Mouse (Mus musculus) myocyte (in vitro differentiated cells): ENCODE measurements around the gene Slc5a12.

Experiments
- CEBPB ChIP-seq: IDR thresholded peaks from 2 replicates; pipeline ENCODE4 v1.6.1; 2011; ENCODE audit warnings: mild to moderate bottlenecking, moderate library complexity; ENCODE audit not compliant: poor library complexity, insufficient read depth, severe bottlenecking
- E2F4 ChIP-seq: IDR thresholded peaks from one replicate; pipeline ENCODE4 v1.6.1; 2011; ENCODE audit warnings: mild to moderate bottlenecking, control low read depth, moderate library complexity; ENCODE audit not compliant: insufficient read depth
- MAX ChIP-seq: IDR thresholded peaks from one replicate; pipeline ENCODE4 v1.6.1; 2011; ENCODE audit warnings: low read depth, mild to moderate bottlenecking, control low read depth
- MYOD1 ChIP-seq, 3 experiments: IDR thresholded peaks; one replicate each; pipeline ENCODE4 v1.6.1; 2011; ENCODE audit warnings: control low read depth in 2 of 3, low read depth in 2 of 3, mild to moderate bottlenecking in 2 of 3, moderate library complexity in 1 of 3; ENCODE audit not compliant: insufficient read length in 2 of 3, control insufficient read depth in 1 of 3
- MYOG ChIP-seq, 3 experiments: IDR thresholded peaks; one replicate each; pipeline ENCODE4 v1.6.1; 2011; ENCODE audit warnings: control low read depth in 2 of 3, low read depth in 2 of 3, mild to moderate bottlenecking in 2 of 3; ENCODE audit not compliant: insufficient read length in 2 of 3, control insufficient read depth in 1 of 3, insufficient read depth in 1 of 3
- POLR2A ChIP-seq: IDR thresholded peaks from one replicate; pipeline ENCODE4 v1.6.1; 2011; ENCODE audit warnings: low read depth, mild to moderate bottlenecking, control low read depth, moderate library complexity; ENCODE audit not compliant: insufficient read length
- POLR2AphosphoS2 ChIP-seq: IDR thresholded peaks from one replicate; pipeline ENCODE4 v1.6.1; 2011; ENCODE audit warnings: low read depth, control low read depth; ENCODE audit not compliant: insufficient read length
- REST ChIP-seq: IDR thresholded peaks from one replicate; pipeline ENCODE4 v1.6.1; 2011; ENCODE audit warnings: mild to moderate bottlenecking, control low read depth, moderate library complexity; ENCODE audit not compliant: insufficient read depth, insufficient read length
- SRF ChIP-seq: IDR thresholded peaks from one replicate; pipeline ENCODE4 v1.6.1; 2011; ENCODE audit warnings: low read depth; ENCODE audit not compliant: control insufficient read depth, insufficient read length
- TCF12 ChIP-seq: IDR thresholded peaks from one replicate; pipeline ENCODE4 v1.6.1; 2011; ENCODE audit warnings: mild to moderate bottlenecking, control low read depth; ENCODE audit not compliant: poor library complexity, insufficient read depth, severe bottlenecking
- TCF3 ChIP-seq: IDR thresholded peaks from one replicate; pipeline ENCODE4 v1.6.1; 2011; ENCODE audit warnings: low read depth, control low read depth; ENCODE audit not compliant: insufficient read length
- USF1 ChIP-seq: IDR thresholded peaks from one replicate; pipeline ENCODE4 v1.6.1; 2011; ENCODE audit warnings: low read depth, mild to moderate bottlenecking, control low read depth, moderate library complexity

DNA sequence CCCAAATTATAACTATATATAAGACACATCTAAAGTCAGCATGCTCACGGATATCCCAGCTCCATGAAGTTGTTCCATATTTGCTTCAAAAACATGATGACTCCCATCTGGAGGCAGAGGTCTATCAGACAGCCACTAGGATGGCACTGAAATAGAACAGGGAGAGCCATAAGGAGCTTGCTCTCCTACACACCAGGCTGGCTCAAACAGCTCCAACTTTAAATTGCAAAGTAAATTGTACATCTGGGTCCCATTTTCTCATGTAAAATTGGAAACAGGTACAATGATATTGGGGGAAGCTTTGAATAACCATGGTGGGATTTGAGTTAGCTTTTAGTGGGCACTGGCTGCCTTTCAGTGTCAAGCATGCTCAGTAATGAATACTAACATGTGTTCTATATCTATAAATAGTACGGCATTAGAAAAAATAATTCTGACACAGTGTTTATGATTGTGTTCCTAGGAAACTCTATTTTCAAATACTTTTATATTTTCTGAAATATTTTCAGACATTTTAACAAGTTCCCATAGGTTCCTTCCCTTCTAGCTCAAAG, 74.0 kb downstream of the Slc5a12 start:
- TF ChIP-seq USF1 (no peak), MYOD1 (IDR thresholded peaks at IDR 0.05; ENCODE audit: control insufficient read depth in 1 of 3, insufficient read length in 2 of 3, low read depth in 2 of 3) (no peak), SRF (no peak), POLR2A (no peak), TCF12 (no peak), E2F4 (no peak), POLR2AphosphoS2 (no peak), CEBPB (no peak), MAX (no peak), MYOG (IDR thresholded peaks at IDR 0.05; ENCODE audit: control insufficient read depth in 1 of 3, insufficient read depth in 1 of 3, insufficient read length in 2 of 3, low read depth in 2 of 3) (no peak), REST (no peak), TCF3 (no peak)
